Mouse (Mus musculus): ENCODE measurements at regions not wholly inside any gene's neighbourhood (a gene's known extent, or its start where the extent isn't known, plus 50 kb on each side); places are given as distances from the start of the nearest gene placed in this dataset.

DNA sequence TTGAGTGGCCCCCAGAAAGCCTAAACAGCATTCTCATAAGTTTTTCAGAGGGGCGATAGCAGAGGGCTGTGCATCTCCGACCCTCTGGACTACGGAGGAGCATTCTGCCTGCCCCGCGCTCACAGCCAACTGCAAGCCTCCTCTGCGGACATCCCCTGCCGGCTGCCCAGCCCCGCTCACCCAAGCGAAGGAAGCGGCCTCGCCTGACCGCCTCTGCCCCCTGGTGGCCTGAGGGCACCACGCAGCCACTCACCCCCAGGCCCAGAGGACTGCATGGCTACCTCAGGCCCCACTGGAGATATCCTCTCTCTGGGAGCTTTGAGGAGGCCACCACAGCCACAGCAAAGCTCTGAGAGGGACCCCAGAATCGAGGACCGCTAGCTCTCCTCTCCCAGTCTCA lies 58.8 kb upstream of the Dlk1 start:
- Histone ChIP-seq H3K9ac (ENCODE audit: low read depth, low read length) (no peak overlapping the region), H3K4me1 (ENCODE audit: control insufficient read depth, insufficient read depth, low read length) (peaks cover 22% of the 10 kb centered on the region), H3K27ac (replicated peaks; ENCODE audit: low read depth, low read length) (no peak overlapping the region; the same call in 1 of the 2 replicates), H3K4me2 (ENCODE audit: low read depth, low read length) (peak overlapping the region; percentile 29), H3K4me3 (ENCODE audit: low read depth, low read length) (no peak overlapping the region), H3K27me3 (replicated peaks; ENCODE audit: control insufficient read depth, insufficient read depth, low read length) (0 out of 2 replicates have a peak, but pooled peaks cover 2% of the 10 kb centered on the region), H3K9me3 (ENCODE audit: control insufficient read depth, low read length) (no peaks in the 10 kb centered on the region), H3K36me3 (ENCODE audit: control insufficient read depth, insufficient read depth, low read length) (no peaks in the 10 kb centered on the region)
- peak; percentile 71 for DNase-seq (ENCODE audit: low spot score)
- peak; percentile 66; the same call in 1 of the 2 replicates for ATAC-seq (ENCODE audit: low read depth)
- whole genome bisulfite sequencing: 9% methylated on average over 10 of the region's 15 CpGs

DNA sequence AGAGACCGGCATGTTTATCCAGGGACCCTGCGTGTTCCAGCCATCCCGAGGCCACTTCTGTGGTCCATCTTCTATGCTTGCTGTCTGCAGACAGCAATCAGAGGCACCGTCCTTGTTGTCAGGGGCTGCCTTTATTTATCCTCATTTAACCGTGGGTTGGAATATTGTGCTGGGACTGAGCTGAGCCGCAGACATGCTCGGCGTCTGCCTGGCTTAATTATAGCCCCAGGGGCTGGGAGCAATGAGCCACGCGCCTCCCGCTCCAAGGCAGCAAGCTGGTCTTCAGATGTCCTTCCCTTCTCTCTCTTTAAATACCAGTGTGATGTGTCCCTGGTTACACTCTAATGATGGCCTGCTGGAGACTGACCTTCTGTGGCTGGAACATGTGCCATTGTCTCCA lies 58.2 kb upstream of the Dlk1 start:
- Histone ChIP-seq H3K36me3 (ENCODE audit: control insufficient read depth, insufficient read depth, low read length) (no peaks in the 10 kb centered on the region), H3K4me2 (ENCODE audit: low read depth, low read length) (no peak overlapping the region), H3K27me3 (replicated peaks; ENCODE audit: control insufficient read depth, insufficient read depth, low read length) (0 out of 2 replicates have a peak, but pooled peaks cover 2% of the 10 kb centered on the region), H3K9ac (ENCODE audit: low read depth, low read length) (no peak overlapping the region), H3K9me3 (ENCODE audit: control insufficient read depth, low read length) (no peaks in the 10 kb centered on the region), H3K4me3 (ENCODE audit: low read depth, low read length) (no peak overlapping the region), H3K4me1 (ENCODE audit: control insufficient read depth, insufficient read depth, low read length) (peaks cover 28% of the 10 kb centered on the region), H3K27ac (replicated peaks; ENCODE audit: low read depth, low read length) (no peak overlapping the region)
- ATAC-seq (ENCODE audit: low read depth): 0 out of 2 replicates have a peak, but pooled peaks have one; percentile 42
- peak; percentile 40 for DNase-seq (ENCODE audit: low spot score)
- 46% methylated on average over 11 of the region's 11 CpGs for WGBS

DNA sequence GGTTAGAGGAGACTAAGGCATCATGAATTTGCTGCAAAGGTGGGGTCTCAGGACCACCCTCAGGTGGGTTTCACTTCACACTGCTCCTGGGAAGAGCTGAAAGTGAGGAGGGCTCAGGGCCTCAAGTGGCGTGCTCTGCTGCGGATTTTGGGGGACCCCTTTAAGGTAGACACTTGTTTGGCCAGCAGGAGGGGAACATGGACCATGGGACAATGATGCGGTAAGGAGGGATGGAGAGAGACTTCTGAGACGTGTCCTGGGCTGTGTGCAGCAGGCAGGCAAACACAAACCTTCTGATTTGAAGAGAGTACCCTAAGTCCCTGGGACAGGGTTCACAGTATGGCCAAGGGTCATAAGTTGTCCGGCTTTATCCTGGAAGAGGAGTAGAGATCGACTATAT lies 56.0 kb upstream of the Dlk1 start:
- DNase-seq (ENCODE audit: low spot score): no peak
- Histone ChIP-seq H3K27ac (replicated peaks; ENCODE audit: low read depth, low read length) (no peak overlapping the region), H3K4me1 (ENCODE audit: control insufficient read depth, insufficient read depth, low read length) (peaks cover 47% of the 10 kb centered on the region)

DNA sequence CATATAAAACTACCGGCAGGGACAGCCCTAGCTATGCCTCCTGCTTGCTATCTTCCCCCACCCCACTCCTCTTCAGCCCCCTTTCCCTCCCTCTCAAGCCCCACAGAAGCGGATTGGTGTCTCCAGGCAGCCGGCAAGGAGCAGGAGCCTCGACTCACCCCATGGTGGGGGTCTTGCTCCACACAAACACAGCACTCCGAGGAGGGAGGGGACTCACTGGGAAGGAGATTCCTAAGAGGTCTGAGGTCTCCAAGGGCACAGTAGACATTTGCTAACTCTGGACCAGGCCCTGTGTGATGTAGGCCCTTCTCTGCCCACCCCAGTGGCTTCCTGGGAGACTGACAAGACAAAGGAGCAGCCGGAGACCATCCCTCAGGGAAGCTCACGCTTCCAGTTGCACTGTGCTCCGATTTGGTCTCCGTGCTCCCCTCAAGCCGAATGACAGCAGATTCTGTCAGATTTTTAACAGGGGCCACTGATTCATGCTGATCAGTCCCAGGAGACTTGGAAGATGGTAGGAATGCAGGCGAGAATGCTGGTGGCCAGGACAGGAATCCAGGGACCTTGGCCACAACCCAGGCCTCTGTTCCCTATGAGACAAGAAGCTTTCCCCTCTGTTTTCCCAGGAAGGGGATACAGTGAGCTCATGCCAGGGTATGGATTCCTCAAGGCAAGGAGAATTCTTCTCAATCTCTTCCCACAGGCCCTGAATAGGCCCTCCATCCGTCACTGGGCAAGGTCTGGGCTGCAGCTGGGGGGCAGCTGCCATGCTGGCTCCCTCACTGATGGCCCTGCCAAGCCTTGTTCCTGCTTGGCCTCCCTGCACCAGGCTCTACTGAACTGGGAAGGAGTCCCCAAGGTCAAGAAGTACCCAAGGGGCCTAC lies 55.2 kb upstream of the Dlk1 start:
- ATAC-seq (ENCODE audit: low read depth): no peak
- H3K27me3 ChIP-seq (replicated peaks; ENCODE audit: control insufficient read depth, insufficient read depth, low read length): 0 out of 2 replicates have a peak, but pooled peaks cover 2% of the 10 kb centered on the region

More for the DNA sequence above, 56.0 kb upstream of the Dlk1 start:
- WGBS: 83% methylated on average over 6 of the region's 6 CpGs
- Histone ChIP-seq H3K9ac (ENCODE audit: low read depth, low read length) (no peak overlapping the region), H3K4me2 (ENCODE audit: low read depth, low read length) (no peak overlapping the region), H3K9me3 (ENCODE audit: control insufficient read depth, low read length) (no peaks in the 10 kb centered on the region), H3K27me3 (replicated peaks; ENCODE audit: control insufficient read depth, insufficient read depth, low read length) (0 out of 2 replicates have a peak, but pooled peaks cover 2% of the 10 kb centered on the region), H3K4me3 (ENCODE audit: low read depth, low read length) (no peak overlapping the region), H3K36me3 (ENCODE audit: control insufficient read depth, insufficient read depth, low read length) (no peaks in the 10 kb centered on the region)
- no peak for ATAC-seq (ENCODE audit: low read depth)

DNA sequence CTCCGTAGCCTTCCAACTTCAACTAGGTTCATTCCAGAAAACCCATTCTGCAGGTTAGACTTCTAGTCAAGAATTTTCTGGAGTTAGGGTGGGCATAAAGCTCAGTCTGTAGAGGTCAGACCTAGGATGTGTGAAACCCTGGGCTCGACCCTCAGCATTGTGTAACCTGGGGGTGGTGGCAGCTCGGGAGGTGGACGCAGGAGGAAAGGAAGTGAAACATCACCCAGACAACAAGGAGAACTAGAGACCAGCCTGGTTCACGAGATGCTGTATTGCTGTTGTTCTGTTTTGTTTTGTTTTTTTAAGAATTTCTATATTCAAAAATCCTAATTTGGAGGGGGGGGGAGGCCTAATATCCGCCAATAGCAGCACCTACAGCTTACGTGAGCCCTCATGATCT lies 54.1 kb upstream of the Dlk1 start:
- ATAC-seq (ENCODE audit: low read depth) (no peak), DNase-seq (ENCODE audit: low spot score) (no peak)
- H3K27ac ChIP-seq (replicated peaks; ENCODE audit: low read depth, low read length): no peak overlapping the region
- no peak overlapping the region for H3K4me2 ChIP-seq (ENCODE audit: low read depth, low read length)
- no peak overlapping the region for H3K9ac ChIP-seq (ENCODE audit: low read depth, low read length)
- no peaks in the 10 kb centered on the region for H3K36me3 ChIP-seq (ENCODE audit: control insufficient read depth, insufficient read depth, low read length)
- no peaks in the 10 kb centered on the region for H3K9me3 ChIP-seq (ENCODE audit: control insufficient read depth, low read length)
- H3K4me3 ChIP-seq (ENCODE audit: low read depth, low read length): no peak overlapping the region
- 0 out of 2 replicates have a peak, but pooled peaks cover 2% of the 10 kb centered on the region for H3K27me3 ChIP-seq (replicated peaks; ENCODE audit: control insufficient read depth, insufficient read depth, low read length)
- 79% methylated on average over 7 of the region's 7 CpGs for WGBS
- peaks cover 61% of the 10 kb centered on the region for H3K4me1 ChIP-seq (ENCODE audit: control insufficient read depth, insufficient read depth, low read length)

More for the DNA sequence above, 55.2 kb upstream of the Dlk1 start:
- no peak overlapping the region for H3K4me3 ChIP-seq (ENCODE audit: low read depth, low read length)
- no peak overlapping the region for H3K4me2 ChIP-seq (ENCODE audit: low read depth, low read length)
- H3K9me3 ChIP-seq (ENCODE audit: control insufficient read depth, low read length): no peaks in the 10 kb centered on the region
- H3K9ac ChIP-seq (ENCODE audit: low read depth, low read length): no peak overlapping the region
- DNase-seq (ENCODE audit: low spot score): peak; percentile 42
- peak overlapping the region; percentile 24; the same call in 1 of the 2 replicates for H3K27ac ChIP-seq (replicated peaks; ENCODE audit: low read depth, low read length)
- peaks cover 55% of the 10 kb centered on the region for H3K4me1 ChIP-seq (ENCODE audit: control insufficient read depth, insufficient read depth, low read length)
- H3K36me3 ChIP-seq (ENCODE audit: control insufficient read depth, insufficient read depth, low read length): no peaks in the 10 kb centered on the region
- 48% methylated on average over 12 of the region's 12 CpGs for WGBS

DNA sequence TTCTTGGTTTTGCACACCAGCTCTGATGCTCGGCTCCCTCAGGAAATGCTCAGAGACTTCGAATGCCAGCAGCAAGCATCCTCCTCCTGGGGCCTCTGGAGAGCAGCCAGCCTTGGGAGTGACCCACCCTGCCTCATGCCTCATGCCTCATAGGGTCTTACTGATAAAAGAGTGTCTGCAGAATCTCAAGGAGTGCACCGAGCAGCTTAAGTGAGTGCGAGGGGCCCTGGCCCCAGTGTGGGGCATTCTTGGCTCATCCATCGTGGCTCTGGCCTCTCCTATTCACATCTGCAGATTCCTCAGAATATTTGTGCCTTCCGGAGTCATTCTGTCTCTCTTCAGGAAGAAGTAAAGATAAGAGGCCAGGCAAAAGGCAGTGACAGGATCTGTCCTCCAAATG lies 53.7 kb upstream of the Dlk1 start:
- Histone ChIP-seq H3K9me3 (ENCODE audit: control insufficient read depth, low read length) (no peaks in the 10 kb centered on the region), H3K9ac (ENCODE audit: low read depth, low read length) (0 out of 2 replicates have a peak overlapping the region, but pooled peaks have one; percentile 19), H3K4me3 (ENCODE audit: low read depth, low read length) (no peak overlapping the region), H3K4me1 (ENCODE audit: control insufficient read depth, insufficient read depth, low read length) (peaks cover 56% of the 10 kb centered on the region), H3K27me3 (replicated peaks; ENCODE audit: control insufficient read depth, insufficient read depth, low read length) (no peaks in the 10 kb centered on the region), H3K4me2 (ENCODE audit: low read depth, low read length) (peak overlapping the region; percentile 34; the same call in 1 of the 2 replicates), H3K27ac (replicated peaks; ENCODE audit: low read depth, low read length) (peak overlapping the region; percentile 82), H3K36me3 (ENCODE audit: control insufficient read depth, insufficient read depth, low read length) (no peaks in the 10 kb centered on the region)
- peak; percentile 62 for DNase-seq (ENCODE audit: low spot score)
- ATAC-seq (ENCODE audit: low read depth): no peak
- WGBS: 28% methylated on average over 6 of the region's 6 CpGs

DNA sequence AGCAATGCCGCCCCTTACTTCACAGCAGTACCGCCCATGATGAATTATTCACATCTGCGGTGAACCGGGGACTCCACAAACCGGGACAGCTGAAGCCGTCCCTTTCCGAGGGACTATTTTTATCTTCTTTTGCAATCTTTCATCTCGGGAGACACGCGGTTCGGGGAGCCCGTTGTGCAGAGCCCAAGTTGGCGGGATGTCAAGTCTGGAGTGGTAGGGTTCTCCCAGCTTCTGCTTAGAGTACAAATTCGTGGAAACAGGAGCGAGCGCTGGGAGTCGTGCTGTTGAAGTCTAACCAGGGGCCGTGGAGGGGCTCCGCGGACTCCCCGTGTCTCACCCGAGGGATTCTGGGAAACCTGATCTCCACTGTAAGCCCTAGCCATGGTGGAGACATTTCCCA lies 53.0 kb upstream of the Dlk1 start:
- ATAC-seq (ENCODE audit: low read depth): no peak; the same call in 1 of the 2 replicates
- H3K27me3 ChIP-seq (replicated peaks; ENCODE audit: control insufficient read depth, insufficient read depth, low read length): no peaks in the 10 kb centered on the region
- no peaks in the 10 kb centered on the region for H3K36me3 ChIP-seq (ENCODE audit: control insufficient read depth, insufficient read depth, low read length)
- WGBS: 12% methylated on average over 22 of the region's 22 CpGs
- no peaks in the 10 kb centered on the region for H3K9me3 ChIP-seq (ENCODE audit: control insufficient read depth, low read length)
- H3K4me1 ChIP-seq (ENCODE audit: control insufficient read depth, insufficient read depth, low read length): peaks cover 50% of the 10 kb centered on the region
- H3K4me2 ChIP-seq (ENCODE audit: low read depth, low read length): peak overlapping the region; percentile 34
- peak overlapping the region; percentile 19; the same call in 1 of the 2 replicates for H3K9ac ChIP-seq (ENCODE audit: low read depth, low read length)
- DNase-seq (ENCODE audit: low spot score): peak; percentile 83
- H3K4me3 ChIP-seq (ENCODE audit: low read depth, low read length): no peak overlapping the region
- peak overlapping the region; percentile 82 for H3K27ac ChIP-seq (replicated peaks; ENCODE audit: low read depth, low read length)

DNA sequence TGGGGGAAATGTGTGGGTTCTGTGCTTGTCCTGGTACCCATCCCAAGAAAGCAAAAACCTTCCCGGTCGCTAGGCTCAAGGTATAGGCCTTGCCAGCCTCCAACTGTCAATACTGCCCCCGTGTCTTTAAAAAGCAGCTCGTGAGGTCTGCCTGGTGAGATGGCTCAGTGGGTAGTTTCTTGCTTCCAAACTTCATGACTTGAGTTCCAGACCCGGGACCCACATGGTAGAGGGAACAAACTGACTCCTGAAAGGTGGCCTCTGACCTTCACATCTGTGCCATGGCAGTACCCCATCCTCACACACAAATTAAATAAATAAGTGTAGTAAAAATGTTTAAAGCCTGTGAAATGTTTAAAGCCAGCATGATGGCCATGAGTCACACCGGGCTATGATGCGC lies 52.6 kb upstream of the Dlk1 start:
- Histone ChIP-seq H3K9ac (ENCODE audit: low read depth, low read length) (no peak overlapping the region), H3K36me3 (ENCODE audit: control insufficient read depth, insufficient read depth, low read length) (no peaks in the 10 kb centered on the region), H3K4me1 (ENCODE audit: control insufficient read depth, insufficient read depth, low read length) (peaks cover 49% of the 10 kb centered on the region), H3K27ac (replicated peaks; ENCODE audit: low read depth, low read length) (peak overlapping the region; percentile 82), H3K4me2 (ENCODE audit: low read depth, low read length) (peak overlapping the region; percentile 34; the same call in 1 of the 2 replicates), H3K27me3 (replicated peaks; ENCODE audit: control insufficient read depth, insufficient read depth, low read length) (no peaks in the 10 kb centered on the region), H3K4me3 (ENCODE audit: low read depth, low read length) (no peak overlapping the region), H3K9me3 (ENCODE audit: control insufficient read depth, low read length) (no peaks in the 10 kb centered on the region)
- 77% methylated on average over 7 of the region's 7 CpGs for WGBS
- DNase-seq (ENCODE audit: low spot score) (no peak), ATAC-seq (ENCODE audit: low read depth) (no peak)

Measured in embryonic facial prominence, embryonic 14.5 days (tissue).